Comparison of ENCODE assay signal across 11 mouse cellular contexts in genomic region chr15:37036481-37037156, GRCm38 (mm10). TPM values are rescaled to one million over a fixed set of nuclear protein-coding genes. Genes with fewer than 3 reads are reported as not detected.
A peak's percentile ranks its signal among the peaks of the same experiment; 100 is the strongest.
DNase-seq lines count a peak whose midpoint lies in the region; ATAC-seq and TF ChIP-seq lines count a peak whose summit lies in the region.
"Had no signal": no experiment of that assay in that cellular context is flagged by ENCODE, and none has a peak within 500 bp of the region (broad histone marks: within the 10 kb centered on the region; RNA-seq: fewer than 3 reads in every experiment).

No protein-coding gene starts in this region.

- intact Hi-C loops in left cerebral cortex, adult 2 months (cut with DNase I): no loop called here
- intact Hi-C loops in left cerebral cortex, postnatal 4 days (cut with DNase I): no loop called here

- no peaks in the 10 kb centered on the region for H3K9me3 ChIP-seq in heart, embryonic 14.5 days (ENCODE audit: control insufficient read depth, low read length)
- H3K9me3 ChIP-seq in limb, embryonic 14.5 days (ENCODE audit: control insufficient read depth, low read length): no peaks in the 10 kb centered on the region

- TF ChIP-seq POLR2A in limb, embryonic 14.5 days (IDR thresholded peaks at IDR 0.05; ENCODE audit: borderline replicate concordance, extremely low read depth, insufficient read depth, insufficient read length): no peak

- DNase-seq in cerebellum, postnatal 10 days: peak; percentile 52 to 58
- no peak for DNase-seq in cerebellum, adult 11 months
- DNase-seq in left cerebral cortex, adult 2 months (ENCODE audit: extremely low spot score in 1 of 2, low spot score in 2 of 2): no peak
- DNase-seq in left cerebral cortex, postnatal 4 days: no peak
- DNase-seq in limb, embryonic 14.5 days (ENCODE audit: low spot score): peak; percentile 33
- DNase-seq in spleen, adult 12 weeks (ENCODE audit: low spot score): no peak
- no peak for DNase-seq in B cell, adult 2 months
- DNase-seq: gastrocnemius, postnatal 25 days; thymus, adult 2 months had no signal

- 25% methylated on average over 7 of the region's 7 CpGs for WGBS in heart, embryonic 14.5 days
- WGBS in limb, embryonic 14.5 days: 39% methylated on average over 7 of the region's 7 CpGs

- ATAC-seq in heart, embryonic 14.5 days (ENCODE audit: insufficient number of reproducible peaks, insufficient read depth, low FRiP score, low read depth): peak; percentile 69; the same call in 1 of the 2 replicates
- no peak for ATAC-seq in limb, embryonic 14.5 days (ENCODE audit: low FRiP score, low read depth)

- no peak overlapping the region for H3K9ac ChIP-seq in heart, embryonic 14.5 days (ENCODE audit: low read length)
- no peak overlapping the region for H3K9ac ChIP-seq in limb, embryonic 14.5 days (ENCODE audit: low read depth, low read length, severe bottlenecking)

- no peaks in the 10 kb centered on the region for H3K36me3 ChIP-seq in heart, embryonic 14.5 days (ENCODE audit: control insufficient read depth, insufficient read depth, low read length)
- H3K36me3 ChIP-seq in limb, embryonic 14.5 days (ENCODE audit: control insufficient read depth, insufficient read depth, low read length): no peaks in the 10 kb centered on the region

- H3K4me2 ChIP-seq in heart, embryonic 14.5 days (ENCODE audit: low read length): peak overlapping the region; percentile 30; the same call in 1 of the 2 replicates
- no peak overlapping the region for H3K4me2 ChIP-seq in limb, embryonic 14.5 days (replicated peaks; ENCODE audit: low read depth, low read length, severe bottlenecking)
- H3K4me2 ChIP-seq: liver, embryonic 11.5 days had no signal

- peaks cover 6 to 16% of the 10 kb centered on the region in 2 experiments for H3K4me1 ChIP-seq in heart, embryonic 14.5 days (ENCODE audit: control insufficient read depth in 2 of 2, insufficient read depth in 2 of 2, low read length in 2 of 2)
- peaks cover 6% of the 10 kb centered on the region for H3K4me1 ChIP-seq in limb, embryonic 14.5 days (ENCODE audit: control insufficient read depth, insufficient read depth, low read length)

- H3K27ac ChIP-seq in left cerebral cortex, adult 2 months: peak overlapping the region; percentile 45
- H3K27ac ChIP-seq in heart, embryonic 14.5 days (replicated peaks in 1 of 2; ENCODE audit: control insufficient read depth in 1 of 2, insufficient read depth in 1 of 2, low read depth in 2 of 2, low read length in 2 of 2): peak overlapping the region; percentile 35 to 45
- H3K27ac ChIP-seq in limb, embryonic 14.5 days (replicated peaks; ENCODE audit: low read depth, low read length): no peak overlapping the region

- TF ChIP-seq CTCF in left cerebral cortex, adult 2 months (IDR thresholded peaks at IDR 0.05): no peak

- H3K4me3 ChIP-seq in left cerebral cortex, adult 2 months: no peak overlapping the region
- no peak overlapping the region for H3K4me3 ChIP-seq in heart, embryonic 14.5 days (ENCODE audit: control insufficient read depth in 1 of 2, insufficient read depth in 1 of 2, low read depth in 1 of 2, low read length in 2 of 2)
- H3K4me3 ChIP-seq in limb, embryonic 14.5 days (replicated peaks; ENCODE audit: low read length): no peak overlapping the region

- H3K27me3 ChIP-seq in heart, embryonic 14.5 days (ENCODE audit: control insufficient read depth, insufficient read depth, low read length): no peaks in the 10 kb centered on the region
- no peaks in the 10 kb centered on the region for H3K27me3 ChIP-seq in limb, embryonic 14.5 days (ENCODE audit: control insufficient read depth, insufficient read depth, low read length)

RNA-seq across cellular contexts. Expression of gene Zfp706, which starts 29.0 kb away (rescaled TPM):
- total RNA-seq in left cerebral cortex, adult 2 months (2021): 100 to 1,000 TPM; 214 to 217 TPM
- 100 to 1,000 TPM; 249 to 250 TPM for total RNA-seq in left cerebral cortex, postnatal 4 days (2021)
- 415 and 436 TPM in 2 replicates for polyA plus RNA-seq in heart, embryonic 14.5 days (2014; fragmentation: Nextera tagmentation; extraction: Ambion mirVana)
- 69.7 and 98.3 TPM in 2 replicates for polyA plus RNA-seq in limb, embryonic 14.5 days (2012; rRNA removed)
- polyA plus RNA-seq in limb, embryonic 14.5 days (2014; fragmentation: Nextera tagmentation; extraction: Ambion mirVana): 393 and 400 TPM in 2 replicates

Comparison
In these comparisons a context has a peak if more than half of its experiments do, and no peak if none do; other contexts are left out.
1. DNase-seq: peak in cerebellum, postnatal 10 days (2 of 2) and limb, embryonic 14.5 days (single experiment); none in cerebellum, adult 11 months (single experiment), left cerebral cortex, adult 2 months (0 of 2), left cerebral cortex, postnatal 4 days (single experiment), spleen, adult 12 weeks (single experiment) and B cell, adult 2 months (0 of 2).